ENCODE assay signal across 9 mouse cellular contexts in genomic region chr15:83998115-83998514, GRCm38 (mm10).
DNase-seq lines count a peak whose midpoint lies in the region; ATAC-seq lines count a peak whose summit lies in the region.
"Had no signal": no experiment of that assay in that cellular context is flagged by ENCODE, and none has a peak within 500 bp of the region (broad histone marks: within the 10 kb centered on the region; RNA-seq: fewer than 3 reads in every experiment).

No protein-coding gene starts in this region.

- 3% methylated on average over 19 of the region's 19 CpGs for WGBS in forebrain, embryonic 16.5 days
- WGBS in hindbrain, embryonic 15.5 days: 2% methylated on average over 19 of the region's 19 CpGs
- WGBS in limb, embryonic 15.5 days: 8% methylated on average over 19 of the region's 19 CpGs

- peak; percentile 55 for DNase-seq in kidney, postnatal 10 days
- no peak for DNase-seq in kidney, adult 18-20 months
- DNase-seq in right cerebral cortex, postnatal 4 days: peak; percentile 53
- no peak for DNase-seq in liver
- DNase-seq in spleen, postnatal 36 days (ENCODE audit: low spot score in 2 of 2): no peak

- H3K27me3 ChIP-seq in forebrain, embryonic 16.5 days (replicated peaks; ENCODE audit: control insufficient read depth, insufficient read depth, low read length): no peaks in the 10 kb centered on the region
- no peaks in the 10 kb centered on the region for H3K27me3 ChIP-seq in hindbrain, embryonic 15.5 days
- H3K27me3 ChIP-seq in limb, embryonic 15.5 days: peaks cover 48% of the 10 kb centered on the region

- peak; percentile 94 for ATAC-seq in forebrain, embryonic 16.5 days
- ATAC-seq in hindbrain, embryonic 15.5 days (ENCODE audit: low FRiP score, low read depth): peak; percentile 76
- ATAC-seq in limb, embryonic 15.5 days (ENCODE audit: insufficient number of reproducible peaks, low FRiP score, low TSS enrichment, low read depth): peak; percentile 65; the same call in 1 of the 2 replicates

- no peaks in the 10 kb centered on the region for H3K9me3 ChIP-seq in forebrain, embryonic 16.5 days (ENCODE audit: control insufficient read depth, low read length)
- H3K9me3 ChIP-seq in hindbrain, embryonic 15.5 days: no peaks in the 10 kb centered on the region
- no peaks in the 10 kb centered on the region for H3K9me3 ChIP-seq in limb, embryonic 15.5 days
- H3K9me3 ChIP-seq: embryonic facial prominence, embryonic 15.5 days had no signal

- peak overlapping the region; percentile 99 for H3K27ac ChIP-seq in forebrain, embryonic 16.5 days (ENCODE audit: low read length)
- peak overlapping the region; percentile 56 for H3K27ac ChIP-seq in hindbrain, embryonic 15.5 days (replicated peaks)
- no peak overlapping the region for H3K27ac ChIP-seq in limb, embryonic 15.5 days
- H3K27ac ChIP-seq: embryonic facial prominence, embryonic 15.5 days had no signal

- no peaks in the 10 kb centered on the region for H3K36me3 ChIP-seq in forebrain, embryonic 16.5 days (ENCODE audit: control insufficient read depth, insufficient read depth)
- H3K36me3 ChIP-seq in hindbrain, embryonic 15.5 days: no peaks in the 10 kb centered on the region
- H3K36me3 ChIP-seq in limb, embryonic 15.5 days: no peaks in the 10 kb centered on the region
- H3K36me3 ChIP-seq: embryonic facial prominence, embryonic 15.5 days had no signal

- peaks cover 35% of the 10 kb centered on the region for H3K4me1 ChIP-seq in forebrain, embryonic 16.5 days (replicated peaks; ENCODE audit: control insufficient read depth, insufficient read depth, low read length)
- H3K4me1 ChIP-seq in hindbrain, embryonic 15.5 days (replicated peaks): peaks cover 31% of the 10 kb centered on the region
- peaks cover 11% of the 10 kb centered on the region; the same call in 1 of the 2 replicates for H3K4me1 ChIP-seq in limb, embryonic 15.5 days

- H3K4me2 ChIP-seq in forebrain, embryonic 16.5 days (ENCODE audit: low read length): peak overlapping the region; percentile 41
- H3K4me2 ChIP-seq in hindbrain, embryonic 15.5 days: peak overlapping the region; percentile 40
- 0 out of 2 replicates have a peak overlapping the region, but pooled peaks have one; percentile 10 for H3K4me2 ChIP-seq in limb, embryonic 15.5 days
- H3K4me2 ChIP-seq: embryonic facial prominence, embryonic 15.5 days had no signal

- peak overlapping the region; percentile 38; the same call in 1 of the 2 replicates for H3K9ac ChIP-seq in forebrain, embryonic 16.5 days (replicated peaks; ENCODE audit: low read depth, low read length)
- no peak overlapping the region for H3K9ac ChIP-seq in hindbrain, embryonic 15.5 days
- no peak overlapping the region for H3K9ac ChIP-seq in limb, embryonic 15.5 days
- H3K9ac ChIP-seq: embryonic facial prominence, embryonic 15.5 days had no signal

- no peak overlapping the region for H3K4me3 ChIP-seq in forebrain, embryonic 16.5 days (replicated peaks; ENCODE audit: low read length)
- H3K4me3 ChIP-seq in hindbrain, embryonic 15.5 days: no peak overlapping the region
- no peak overlapping the region for H3K4me3 ChIP-seq in limb, embryonic 15.5 days
- H3K4me3 ChIP-seq: embryonic facial prominence, embryonic 15.5 days had no signal

Comparison
In these comparisons a context has a peak if more than half of its experiments do, and no peak if none do; other contexts are left out.
1. DNase-seq: peak in kidney, postnatal 10 days (single experiment) and right cerebral cortex, postnatal 4 days (single experiment); none in kidney, adult 18-20 months (single experiment), liver (single experiment) and spleen, postnatal 36 days (0 of 2).
2. Peak in every context shown above with its lines, with median percentiles within 50 percentile points of each other: ATAC-seq and H3K4me2 ChIP-seq.